Comparison of ENCODE assay signal across 25 mouse cellular contexts in genomic region chr15:96712338-96712737, GRCm38 (mm10).
"Had no signal": no experiment of that assay in that cellular context is flagged by ENCODE, and none has a peak within 500 bp of the region (broad histone marks: within the 10 kb centered on the region; RNA-seq: fewer than 3 reads in every experiment).

No protein-coding gene starts in this region.

- H3K27ac ChIP-seq: embryonic facial prominence, embryonic 10.5 days; embryonic facial prominence, embryonic 12.5 days; embryonic facial prominence, embryonic 13.5 days; embryonic facial prominence, embryonic 15.5 days; forebrain, embryonic 10.5 days; forebrain, embryonic 12.5 days; forebrain, embryonic 13.5 days; forebrain, embryonic 15.5 days; gastrocnemius, adult 2 months; heart, adult 2 months had no signal

- H3K36me3 ChIP-seq: embryonic facial prominence, embryonic 10.5 days; embryonic facial prominence, embryonic 12.5 days; embryonic facial prominence, embryonic 13.5 days; embryonic facial prominence, embryonic 15.5 days; forebrain, embryonic 10.5 days; forebrain, embryonic 12.5 days; forebrain, embryonic 15.5 days had no signal

- ATAC-seq: forebrain, embryonic 13.5 days; forebrain, embryonic 14.5 days; forebrain, embryonic 15.5 days; forebrain, embryonic 16.5 days; forebrain, postnatal 0 days had no signal

- DNase-seq: cerebellum, adult 2 months; cerebellum, adult 8-10 months; cerebellum, postnatal 10 days; cerebellum, postnatal 25 days; cerebellum, postnatal 36 days; embryo, embryonic 11 days; forebrain, postnatal 0 days; gastrocnemius, adult 2 months; gastrocnemius, postnatal 10 days; gastrocnemius, postnatal 14 days; gastrocnemius, postnatal 25 days; gastrocnemius, postnatal 36 days; heart, adult 18-20 months; heart, adult 2 months had no signal

- H3K27me3 ChIP-seq: embryonic facial prominence, embryonic 12.5 days; embryonic facial prominence, embryonic 13.5 days; embryonic facial prominence, embryonic 15.5 days; forebrain, embryonic 12.5 days; forebrain, embryonic 13.5 days; forebrain, embryonic 15.5 days had no signal

- H3K4me2 ChIP-seq: embryonic facial prominence, embryonic 12.5 days; embryonic facial prominence, embryonic 13.5 days; embryonic facial prominence, embryonic 15.5 days; forebrain, embryonic 12.5 days; forebrain, embryonic 13.5 days; forebrain, embryonic 15.5 days had no signal

- H3K9me3 ChIP-seq: embryonic facial prominence, embryonic 10.5 days; embryonic facial prominence, embryonic 12.5 days; embryonic facial prominence, embryonic 13.5 days; embryonic facial prominence, embryonic 15.5 days; forebrain, embryonic 10.5 days; forebrain, embryonic 12.5 days; forebrain, embryonic 13.5 days; forebrain, embryonic 15.5 days had no signal

- H3K9ac ChIP-seq: embryonic facial prominence, embryonic 12.5 days; embryonic facial prominence, embryonic 13.5 days; embryonic facial prominence, embryonic 15.5 days; forebrain, embryonic 12.5 days; forebrain, embryonic 13.5 days; forebrain, embryonic 15.5 days; forebrain, postnatal 0 days had no signal

- H3K4me3 ChIP-seq: embryonic facial prominence, embryonic 10.5 days; embryonic facial prominence, embryonic 12.5 days; embryonic facial prominence, embryonic 13.5 days; embryonic facial prominence, embryonic 15.5 days; erythroblast, embryonic 14.5 days; forebrain, embryonic 10.5 days; forebrain, embryonic 12.5 days; forebrain, embryonic 13.5 days; forebrain, embryonic 15.5 days; gastrocnemius, adult 2 months; heart, adult 2 months had no signal
